Mouse (Mus musculus) heart, postnatal 14 days (tissue): ENCODE measurements around the gene Pyy. TPM values are rescaled to one million over a fixed set of nuclear protein-coding genes. Genes with fewer than 3 reads are reported as not detected.

Experiments used
- DNase-seq, 2 experiments: peaks; one replicate each; pipeline ENCODE4 v3.0.0; 2021 to 2022
- intact Hi-C: fragments of 180-260 bp; cut with DNase I; formaldehyde crosslinking; loops from one replicate; pipeline ENCODE4 v1.15.1; 2025
- long read RNA-seq, 2 experiments: library from polyadenylated mRNA; stranded (forward); transcript quantifications; one replicate each; pipeline ENCODE4 v2.0.0; 2021
- total RNA-seq, 2 experiments: library from RNA; stranded (reverse); gene quantifications; 2 replicates each; pipeline ENCODE4 v1.2.3; 2021

The Pyy gene
- not detected for total RNA-seq
- long read RNA-seq, experiment 1, result 0 reads
- long read RNA-seq, experiment 2, result 0 reads

GRCm38 (mm10) chr11:102107732-102108131 lies at the start of gene Pyy:
Gene Pyy, minus strand, starts transcription at chr11:102107832.
- DNase-seq, result no peak
- intact Hi-C loops, result no loop called here

- no peak for DNase-seq
- intact Hi-C loops, result loop anchor here (2.0 to 5.0 kb wide), 2 partner anchors 66 to 110 kb away; no protein-coding TSS in a partner anchor
Observed at GRCm38 (mm10) chr11:102156786-102157089, 49.1 kb upstream of the Pyy start.

GRCm38 (mm10) chr11:102156039-102156785 lies 48.6 kb upstream of the Pyy start, which contains the start of gene Tmem101:
Gene Tmem101, minus strand, starts transcription at chr11:102156404.
- peak; percentile 89 to 94 for DNase-seq
- intact Hi-C loops, result loop anchor here (2.0 to 5.0 kb wide), 2 partner anchors 66 to 111 kb away; no protein-coding TSS in a partner anchor

GRCm38 (mm10) chr11:102147213-102147989 lies 39.8 kb upstream of the Pyy start:
- intact Hi-C loops, result no loop called here

GRCm38 (mm10) chr11:102146531-102146930 lies 38.9 kb upstream of the Pyy start:
- intact Hi-C loops, result no loop called here
- no peak for DNase-seq

More at GRCm38 (mm10) chr11:102147213-102147989, 39.8 kb upstream of the Pyy start:
- no peak for DNase-seq

GRCm38 (mm10) chr11:102146005-102146404 lies 38.4 kb upstream of the Pyy start:
- no peak for DNase-seq
- intact Hi-C loops, result no loop called here

GRCm38 (mm10) chr11:102145471-102146001 lies 37.9 kb upstream of the Pyy start, which contains the start of gene Nags:
Gene Nags, plus strand, starts transcription at chr11:102145513.
- intact Hi-C loops, result no loop called here
- no peak for DNase-seq

- no peak for DNase-seq
- intact Hi-C loops, result no loop called here
Observed at GRCm38 (mm10) chr11:102144957-102145470, 37.4 kb upstream of the Pyy start.

GRCm38 (mm10) chr11:102142355-102142754 lies 34.7 kb upstream of the Pyy start:
- no peak for DNase-seq
- intact Hi-C loops, result no loop called here

- intact Hi-C loops, result no loop called here
- peak; percentile 58 to 76 for DNase-seq
Observed at GRCm38 (mm10) chr11:102140508-102140907, 32.9 kb upstream of the Pyy start.

GRCm38 (mm10) chr11:102138447-102138740 lies 30.8 kb upstream of the Pyy start:
- intact Hi-C loops, result loop anchor here (1.0 to 10.0 kb wide), 4 partner anchors 36 to 214 kb away; partner anchors contain the start of gene Dusp3

GRCm38 (mm10) chr11:102137625-102138446 lies 30.2 kb upstream of the Pyy start:
- DNase-seq, result no peak
- intact Hi-C loops, result loop anchor here (1.0 to 10.0 kb wide), 4 partner anchors 36 to 213 kb away; partner anchors contain the start of gene Dusp3

More at GRCm38 (mm10) chr11:102138447-102138740, 30.8 kb upstream of the Pyy start:
- DNase-seq, result peak; percentile 65 to 77

GRCm38 (mm10) chr11:102134516-102134915 lies 26.9 kb upstream of the Pyy start:
- no peak for DNase-seq
- intact Hi-C loops, result loop anchor here (10.0 kb wide), 1 partner anchor 210 kb away; no protein-coding TSS in a partner anchor

GRCm38 (mm10) chr11:102117386-102117785 lies 9.8 kb upstream of the Pyy start:
- DNase-seq, result no peak
- intact Hi-C loops, result no loop called here

- no peak for DNase-seq
- intact Hi-C loops, result no loop called here
Observed at GRCm38 (mm10) chr11:102116241-102116640, 8.6 kb upstream of the Pyy start.

- no peak for DNase-seq
- intact Hi-C loops, result no loop called here
Observed at GRCm38 (mm10) chr11:102111576-102111975, 3.9 kb upstream of the Pyy start.

GRCm38 (mm10) chr11:102106911-102107310 lies 721 bp downstream of the Pyy start:
- DNase-seq, result no peak
- intact Hi-C loops, result no loop called here

- intact Hi-C loops, result loop anchor here (1.0 to 2.0 kb wide), 2 partner anchors 36 to 164 kb away; no protein-coding TSS in a partner anchor
- DNase-seq, result peak; percentile 76 to 86
Observed at GRCm38 (mm10) chr11:102102485-102103258, 5.0 kb downstream of the Pyy start.

- no peak for DNase-seq
- intact Hi-C loops, result no loop called here
Observed at GRCm38 (mm10) chr11:102101219-102101618, 6.4 kb downstream of the Pyy start, which contains the start of gene Ppy. Gene Ppy, minus strand, starts transcription at chr11:102101319.
